Mouse (Mus musculus) stomach, postnatal 0 days (tissue): ENCODE results near the gene Atg14. TPM values are rescaled to one million over a fixed set of nuclear protein-coding genes. Genes with fewer than 3 reads are reported as not detected.
A peak's percentile ranks its signal among the peaks of the same experiment; 100 is the strongest.
"Not testable (repeated sequence)": the region's sequence is repeated elsewhere in the genome, so short reads cannot be mapped to it uniquely, and the experiment has no call there.

Experiments used
- ATAC-seq: fragments of 200-750 bp; cut with Nextera tagmentation; 2 replicates; pipeline ENCODE4 v1.8.0; 2017; ENCODE audit not compliant: low FRiP score, low TSS enrichment
- DNase-seq: peaks from one replicate; pipeline ENCODE4 v3.0.0-alpha.2; 2016; ENCODE audit warnings: low spot score
- H3K27ac ChIP-seq: fragments of 300-500 bp; sonication (generic); replicated peaks from 2 replicates; pipeline ENCODE4 v1.5.1; 2014; ENCODE audit warnings: mild to moderate bottlenecking, control low read depth
- H3K27me3 ChIP-seq: fragments of 300-500 bp; sonication (generic); 2 replicates; pipeline ENCODE4 v1.6.1; 2014; ENCODE audit warnings: low read length; ENCODE audit not compliant: control insufficient read depth, insufficient read depth
- H3K36me3 ChIP-seq: fragments of 300-500 bp; sonication (generic); 2 replicates; pipeline ENCODE4 v1.6.1; 2014; ENCODE audit warnings: low read length, mixed read lengths; ENCODE audit not compliant: control insufficient read depth, insufficient read depth
- H3K4me1 ChIP-seq: fragments of 300-500 bp; sonication (generic); replicated peaks from 2 replicates; pipeline ENCODE4 v1.6.1; 2014; ENCODE audit warnings: antibody characterized with exemption; ENCODE audit not compliant: control insufficient read depth, insufficient read depth
- H3K4me2 ChIP-seq: fragments of 300-500 bp; sonication (generic); replicated peaks from 2 replicates; pipeline ENCODE4 v1.6.1; 2014; ENCODE audit warnings: low read depth, mild to moderate bottlenecking, control low read depth, moderate library complexity
- H3K4me3 ChIP-seq: fragments of 300-500 bp; sonication (generic); 2 replicates; pipeline ENCODE4 v1.5.1; 2014; ENCODE audit warnings: low read depth, low read length, control low read depth
- H3K9ac ChIP-seq: fragments of 300-500 bp; sonication (generic); 2 replicates; pipeline ENCODE4 v1.6.1; 2014; ENCODE audit warnings: mild to moderate bottlenecking, low read length, control low read depth, mixed read lengths
- H3K9me3 ChIP-seq: fragments of 300-500 bp; sonication (generic); 2 replicates; pipeline ENCODE4 v1.6.1; 2016; ENCODE audit warnings: low read length; ENCODE audit not compliant: control insufficient read depth
- CTCF ChIP-seq: IDR thresholded peaks from 2 replicates; pipeline ENCODE4 v1.5.1; 2016; ENCODE audit warnings: antibody characterized with exemption, low read depth, mild to moderate bottlenecking, moderate library complexity
- EP300 ChIP-seq: optimal IDR thresholded peaks from 2 replicates; pipeline ENCODE3; 2016; ENCODE audit warnings: antibody characterized with exemption
- WGBS: fragments of 180-500 bp; shearing (Covaris S2); extraction: QIAGEN DNeasy Blood & Tissue Kit; methylation state at CpG from one replicate; pipeline ENCODE4 v1.1.7; 2014; 5-methylcytosine and 5-hydroxymethylcytosine counted together
- polyA plus RNA-seq: library from polyadenylated mRNA; unstranded; fragments of >200 nt; fragmentation: Nextera tagmentation; extraction: Ambion mirVana; gene quantifications from 2 replicates; pipeline ENCODE4 v1.2.1, GENCODE M21; 2015

The Atg14 gene
- polyA plus RNA-seq = 6.9 and 7.8 TPM in 2 replicates

DNA sequence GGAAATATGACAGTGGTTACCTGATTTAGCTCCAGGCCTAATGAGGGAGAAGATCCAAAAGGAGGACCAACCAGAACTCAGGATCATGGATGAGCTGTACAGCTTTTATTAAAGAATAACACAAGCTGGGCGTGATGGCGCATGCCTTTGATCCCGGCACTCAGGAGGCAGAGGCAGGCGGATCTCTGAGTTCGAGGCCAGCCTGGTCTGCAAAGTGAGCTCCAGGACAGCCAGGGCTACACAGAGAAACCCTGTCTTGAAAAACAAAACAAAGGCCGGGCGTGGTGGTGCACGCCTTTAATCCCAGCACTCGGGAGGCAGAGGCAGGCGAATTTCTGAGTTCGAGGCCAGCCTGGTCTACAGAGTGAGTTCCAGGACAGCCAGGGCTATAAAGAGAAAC, at the start of gene Atg14:
TSS of gene Atg14 (minus strand) at position 101 of the 400 bp plus-strand sequence.
- WGBS = 92% methylated on average over 11 of the region's 11 CpGs
- H3K4me2 ChIP-seq = not testable (repeated sequence)

DNA sequence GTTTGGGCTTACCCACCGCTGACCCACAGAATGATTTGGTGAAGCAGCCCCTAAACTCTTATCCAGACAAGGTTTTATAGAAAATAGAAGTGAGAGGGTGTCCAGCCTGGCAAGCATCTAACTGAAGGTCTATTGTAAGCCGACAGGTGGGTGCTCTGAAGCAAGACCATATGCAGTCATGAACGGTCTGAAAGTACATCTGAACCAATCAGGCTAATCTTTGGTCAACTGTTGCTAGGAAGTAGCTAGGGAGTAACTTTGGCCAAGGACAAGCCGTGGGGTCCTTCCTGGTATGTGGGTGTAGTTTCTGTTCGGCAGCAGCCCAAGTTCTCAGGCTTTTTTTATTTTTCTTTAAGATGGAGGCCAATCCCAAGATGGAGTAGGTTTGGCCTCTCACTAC, 48.4 kb upstream of the Atg14 start:
- Histone ChIP-seq H3K36me3 (no peaks in the 10 kb centered on the region), H3K4me1 (no peaks in the 10 kb centered on the region), H3K4me2 (no peak overlapping the region), H3K9me3 (no peaks in the 10 kb centered on the region), H3K9ac (no peak overlapping the region), H3K27me3 (no peaks in the 10 kb centered on the region), H3K4me3 (no peak overlapping the region), H3K27ac (no peak overlapping the region)
- no peak for ATAC-seq
- WGBS = 86% methylated on average over 5 of the region's 5 CpGs
- no peak for TF ChIP-seq EP300
- no peak for TF ChIP-seq CTCF
- DNase-seq = no peak

More for the DNA sequence above, at the start of gene Atg14:
- DNase-seq, H3K9ac ChIP-seq, H3K27ac ChIP-seq, ATAC-seq, H3K4me3 ChIP-seq, H3K36me3 ChIP-seq, H3K27me3 ChIP-seq, H3K9me3 ChIP-seq, H3K4me1 ChIP-seq: not testable (repeated sequence)

- no peaks in the 10 kb centered on the region for H3K9me3 ChIP-seq
- no peak overlapping the region for H3K27ac ChIP-seq
- TF ChIP-seq EP300 = no peak
- H3K4me2 ChIP-seq = no peak overlapping the region
- H3K4me3 ChIP-seq = no peak overlapping the region
- H3K4me1 ChIP-seq = no peaks in the 10 kb centered on the region
- H3K9ac ChIP-seq = no peak overlapping the region
- 49% methylated on average over 7 of the region's 7 CpGs for WGBS
- no peaks in the 10 kb centered on the region for H3K36me3 ChIP-seq
- DNase-seq (no peak), ATAC-seq (no peak)
- no peaks in the 10 kb centered on the region for H3K27me3 ChIP-seq
Observed at GRCm38 (mm10) chr14:47613254-47613653, 42.8 kb upstream of the Atg14 start.

GRCm38 (mm10) chr14:47597942-47598388, 27.5 kb upstream of the Atg14 start:
- no peaks in the 10 kb centered on the region for H3K4me1 ChIP-seq
- H3K9ac ChIP-seq = no peak overlapping the region

GRCm38 (mm10) chr14:47594426-47595103, 24.1 kb upstream of the Atg14 start:
- Histone ChIP-seq H3K4me2 (no peak overlapping the region), H3K4me1 (no peaks in the 10 kb centered on the region), H3K27me3 (no peaks in the 10 kb centered on the region), H3K9me3 (no peaks in the 10 kb centered on the region), H3K27ac (no peak overlapping the region), H3K9ac (no peak overlapping the region), H3K36me3 (no peaks in the 10 kb centered on the region), H3K4me3 (no peak overlapping the region)
- DNase-seq = no peak
- ATAC-seq = no peak
- 42% methylated on average over 7 of the region's 7 CpGs for WGBS
- no peak for TF ChIP-seq EP300
- no peak for TF ChIP-seq CTCF

More at GRCm38 (mm10) chr14:47597942-47598388, 27.5 kb upstream of the Atg14 start:
- DNase-seq (peak; percentile 71), ATAC-seq (peak; percentile 47; the same call in 1 of the 2 replicates)
- no peaks in the 10 kb centered on the region for H3K27me3 ChIP-seq
- no peak overlapping the region for H3K27ac ChIP-seq
- no peaks in the 10 kb centered on the region for H3K36me3 ChIP-seq
- H3K4me2 ChIP-seq = peak overlapping the region; percentile 28
- TF ChIP-seq EP300 = no peak
- peak; percentile 85 for TF ChIP-seq CTCF
- H3K4me3 ChIP-seq = no peak overlapping the region
- no peaks in the 10 kb centered on the region for H3K9me3 ChIP-seq
- WGBS = 22% methylated on average over 11 of the region's 11 CpGs

- Histone ChIP-seq H3K27me3 (no peaks in the 10 kb centered on the region), H3K9me3 (no peaks in the 10 kb centered on the region), H3K9ac (no peak overlapping the region), H3K4me3 (no peak overlapping the region), H3K36me3 (no peaks in the 10 kb centered on the region), H3K27ac (no peak overlapping the region), H3K4me1 (no peaks in the 10 kb centered on the region), H3K4me2 (no peak overlapping the region)
- ATAC-seq = no peak
- 64% methylated on average over 10 of the region's 10 CpGs for WGBS
- DNase-seq = no peak
- TF ChIP-seq EP300 (no peak), CTCF (no peak)
Observed at GRCm38 (mm10) chr14:47590391-47590975, 20.0 kb upstream of the Atg14 start.
